Mouse (Mus musculus) heart, postnatal 4 days (tissue): ENCODE measurements at regions not wholly inside any gene's neighbourhood (a gene's known extent, or its start where the extent isn't known, plus 50 kb on each side); places are given as distances from the start of the nearest gene placed in this dataset.

Experiments used
- DNase-seq: peaks from one replicate; pipeline ENCODE4 v3.0.0; 2021

DNA sequence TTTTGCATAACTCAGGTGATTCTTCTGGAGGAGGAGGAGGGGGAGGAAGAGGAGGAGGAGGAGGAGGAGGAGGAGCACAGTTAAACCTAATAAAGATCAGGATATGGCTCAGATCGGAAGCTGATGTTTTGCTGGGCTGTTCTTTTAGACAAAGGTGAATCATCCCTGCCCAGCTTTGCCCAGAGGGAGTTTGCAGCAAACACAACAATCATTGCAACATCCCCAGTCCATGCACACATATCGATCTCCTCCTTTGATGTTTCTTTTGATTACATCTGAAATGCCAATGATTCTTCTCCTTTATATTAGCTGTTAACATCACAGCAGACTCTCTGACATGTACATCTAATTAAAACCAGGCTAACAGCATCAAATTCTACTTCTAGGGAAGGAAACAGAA, 156.9 kb downstream of the Dad1 start:
- DNase-seq: no peak

DNA sequence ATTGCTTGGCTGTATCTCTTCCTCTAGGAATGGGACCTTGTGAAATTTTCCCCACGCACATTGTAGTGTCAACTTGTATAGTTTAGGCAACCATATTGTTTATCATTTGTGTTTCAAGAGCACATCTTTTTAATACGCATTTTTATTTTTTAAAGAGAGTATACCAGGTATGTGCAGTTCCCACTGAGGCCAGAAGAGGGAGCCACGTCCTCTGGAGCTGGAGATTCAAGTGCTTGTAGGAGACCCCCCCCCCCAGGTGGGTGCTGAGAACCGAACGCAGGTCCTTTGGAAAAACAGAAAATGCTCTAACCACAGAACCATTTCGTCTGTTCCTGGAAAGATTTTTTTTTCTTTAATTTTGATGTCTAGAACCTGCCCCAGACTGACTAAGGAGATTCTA, 161.5 kb downstream of the Dad1 start:
- no peak for DNase-seq

DNA sequence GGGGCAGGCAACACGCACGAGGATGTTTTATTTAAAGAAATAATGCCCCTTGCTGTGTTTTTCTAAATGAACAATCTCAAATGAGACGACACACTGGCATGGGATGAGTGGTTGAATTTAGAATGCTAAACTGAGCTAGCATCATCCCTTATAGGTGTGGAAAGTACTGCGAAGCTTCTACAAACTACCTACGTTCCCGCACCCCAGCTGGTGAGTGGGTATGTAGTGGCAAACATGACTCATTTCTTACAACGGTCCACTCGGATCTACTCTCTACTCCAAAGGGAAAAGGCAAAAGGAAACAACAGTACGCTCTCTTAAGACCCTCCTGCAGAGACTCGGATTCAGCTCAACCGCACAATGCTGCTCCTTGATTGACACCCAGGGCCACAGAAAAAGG, 167.2 kb downstream of the Dad1 start:
- DNase-seq: no peak

DNA sequence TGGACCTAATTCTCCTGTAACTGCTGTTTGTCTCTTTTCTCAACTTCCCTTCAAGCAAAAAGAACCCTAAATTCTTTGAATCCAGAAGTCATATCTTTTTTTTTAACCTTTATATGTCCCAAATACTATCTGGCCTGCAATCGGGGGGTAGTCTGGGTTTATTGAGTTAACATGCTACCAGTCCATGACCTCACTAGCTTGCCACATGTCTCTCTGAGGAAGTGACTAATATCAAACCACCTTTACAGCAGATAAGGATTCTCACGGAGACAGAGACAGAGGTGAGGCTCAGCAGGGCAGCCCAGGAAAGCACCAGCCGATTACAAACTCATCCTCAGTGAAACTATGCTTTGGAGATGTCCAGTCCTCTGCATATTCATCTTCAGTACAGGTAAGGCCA, 179.2 kb downstream of the Dad1 start:
- DNase-seq: no peak

DNA sequence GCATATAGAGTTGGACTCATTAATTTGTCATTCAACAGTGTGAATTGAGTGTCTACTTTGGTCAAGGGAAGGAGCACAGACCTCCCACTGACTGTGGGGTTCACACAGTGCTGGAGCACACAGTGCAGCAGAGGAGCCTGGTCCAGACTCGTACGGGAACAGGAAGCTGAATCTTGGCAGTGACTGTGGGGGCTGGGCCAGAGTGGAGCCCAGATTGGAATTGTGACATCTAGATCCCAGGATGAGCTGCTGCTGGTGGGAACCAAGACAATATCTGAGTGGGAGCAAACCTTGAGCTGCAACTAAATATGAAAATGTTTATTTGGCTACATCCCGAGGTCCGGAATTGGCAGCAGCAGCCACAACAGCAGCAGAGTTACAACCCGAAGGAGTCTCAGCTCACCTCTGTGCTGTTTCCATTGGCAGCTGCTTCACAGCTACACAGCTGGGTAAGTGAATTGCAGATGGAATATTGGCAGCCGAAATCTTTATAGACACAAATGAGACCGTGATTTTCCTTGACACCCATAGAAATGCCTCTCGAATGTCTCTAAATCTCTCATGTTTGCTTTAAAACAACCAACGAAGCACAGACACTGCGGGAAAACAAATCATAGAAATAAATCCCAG, 181.5 kb downstream of the Dad1 start:
- DNase-seq: peak; percentile 23

DNA sequence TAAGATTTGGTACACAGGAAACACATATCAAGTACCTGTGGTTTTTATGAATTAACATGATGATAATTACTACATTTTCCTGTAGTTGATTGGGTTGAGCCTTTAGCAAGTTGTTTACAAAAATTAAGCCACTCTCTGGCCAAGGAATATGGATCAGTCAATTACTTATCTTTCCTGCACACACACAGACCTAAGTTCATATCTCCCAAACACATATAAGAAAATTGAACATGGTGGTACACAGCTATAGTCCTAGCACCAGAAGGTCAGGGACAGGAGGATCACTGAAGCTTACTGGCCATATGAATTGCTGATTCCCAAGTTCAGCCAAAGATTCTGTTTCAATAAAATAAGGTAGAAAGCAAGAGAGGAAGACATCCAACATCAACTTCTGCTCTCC, 183.7 kb downstream of the Dad1 start:
- no peak for DNase-seq

DNA sequence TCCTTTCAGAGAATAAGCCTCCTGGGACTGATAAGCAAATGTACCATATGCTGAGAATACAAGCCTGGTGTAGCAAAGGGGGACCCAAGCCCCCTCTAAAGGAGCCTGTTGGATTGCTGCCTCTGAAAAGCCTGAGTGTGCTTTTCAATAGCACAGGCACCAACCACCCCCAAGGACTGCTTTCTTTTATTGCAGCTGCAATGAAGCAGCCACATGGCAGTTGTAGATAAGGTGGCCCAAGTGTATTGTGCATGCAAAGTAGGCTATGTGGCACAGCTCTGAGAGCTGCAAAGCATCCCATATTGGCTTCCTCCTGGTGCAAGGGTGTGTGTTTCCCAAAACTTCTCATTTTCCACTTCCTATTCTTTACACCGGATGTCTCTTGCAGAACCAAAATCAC, 185.2 kb downstream of the Dad1 start:
- DNase-seq: no peak

DNA sequence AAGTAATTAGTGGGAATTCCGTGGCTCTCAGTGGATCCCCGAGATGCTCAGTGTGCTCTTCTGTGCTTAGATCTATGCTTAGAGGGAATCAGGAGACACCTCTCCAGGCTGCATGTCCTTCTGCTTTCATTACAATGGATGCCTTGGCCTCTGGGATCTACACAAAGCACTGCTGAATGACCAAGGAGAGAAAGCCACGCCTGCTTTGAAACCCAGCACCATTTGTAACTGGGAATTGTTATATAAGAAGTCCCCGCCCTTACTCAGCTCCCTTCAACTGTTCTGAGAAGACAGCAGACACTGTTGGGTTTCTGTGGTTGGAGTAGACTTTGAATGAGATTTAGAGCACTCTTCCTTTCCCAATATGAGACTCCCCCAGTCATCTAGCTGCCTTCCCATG, 188.4 kb downstream of the Dad1 start:
- DNase-seq: no peak

DNA sequence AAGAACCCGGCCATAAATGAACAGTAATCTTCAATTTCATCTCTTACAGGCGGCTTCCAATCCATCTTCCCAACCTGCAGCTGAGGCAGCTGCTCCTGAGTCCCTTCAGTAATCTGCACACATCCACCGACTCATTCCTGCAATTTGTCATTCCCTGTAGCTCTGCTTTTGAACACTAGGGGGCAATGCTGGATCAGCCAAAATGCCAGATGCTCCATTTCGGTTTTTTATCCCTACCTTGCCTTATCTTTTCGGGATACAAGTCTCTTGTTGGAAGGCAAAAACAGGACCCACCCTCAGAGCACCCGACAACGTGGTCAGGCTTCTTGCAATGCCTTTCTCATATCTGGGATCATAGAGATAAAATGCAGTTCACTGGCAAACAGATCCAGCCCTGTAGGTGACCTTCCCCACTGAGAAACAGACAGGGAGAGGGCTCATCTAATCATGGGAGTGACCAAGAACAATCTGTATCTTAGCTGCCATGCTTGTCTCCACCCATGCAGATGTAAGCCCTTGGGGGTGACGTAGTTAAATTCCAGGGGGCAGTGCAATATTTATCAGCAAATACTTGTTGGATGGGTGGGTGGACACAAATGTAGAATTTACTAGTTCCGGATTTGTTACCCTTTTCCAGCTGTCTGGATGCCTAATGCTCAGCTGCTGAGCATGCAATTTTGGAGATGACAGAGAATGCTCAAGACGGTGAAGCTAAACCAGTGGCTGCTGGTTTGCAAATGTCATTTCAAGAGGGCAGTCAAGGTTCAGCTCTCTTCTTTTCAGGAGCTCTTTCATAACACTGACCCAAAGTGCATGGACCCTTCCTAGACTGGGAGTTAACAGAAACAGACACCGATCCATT, 189.1 kb downstream of the Dad1 start:
- peak; percentile 79 for DNase-seq

DNA sequence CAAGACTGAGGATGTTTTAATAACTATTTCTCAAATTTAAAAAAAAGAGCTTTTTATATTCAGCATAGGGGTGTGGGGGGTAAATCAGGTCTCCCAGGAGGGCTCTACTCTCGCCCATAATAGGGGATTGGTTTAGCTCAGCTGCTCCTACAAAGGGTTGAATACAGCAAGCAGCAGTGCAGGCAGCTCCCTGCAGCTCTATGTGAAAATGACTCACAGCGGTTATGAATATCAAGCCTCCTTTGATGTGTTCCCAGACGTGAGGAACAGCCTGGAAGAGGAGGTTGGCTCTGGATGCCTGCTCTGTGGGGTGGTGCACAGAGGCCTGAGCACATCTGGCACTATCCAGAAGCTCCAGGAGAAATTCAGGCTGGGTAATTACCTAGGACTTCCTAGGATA, 192.3 kb downstream of the Dad1 start:
- no peak for DNase-seq

DNA sequence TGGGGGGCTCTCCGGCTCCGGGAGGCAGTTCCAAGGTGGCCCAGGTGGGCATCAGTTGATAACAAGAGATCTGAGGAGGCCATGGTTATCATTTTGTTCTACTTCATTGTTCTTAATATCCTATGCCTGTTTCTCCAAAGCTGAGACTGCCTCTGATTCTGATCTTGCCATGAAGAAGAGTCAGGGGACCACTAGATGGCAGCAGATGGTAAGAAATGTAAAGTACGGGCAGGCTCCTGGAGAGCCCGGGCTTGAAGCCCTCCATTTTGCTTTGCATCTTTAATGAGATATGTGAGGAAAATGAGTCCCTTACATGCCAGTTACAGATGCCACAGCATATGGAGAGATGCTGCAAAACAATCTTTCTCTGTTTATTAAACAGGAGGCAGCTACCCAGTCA, 194.1 kb downstream of the Dad1 start:
- DNase-seq: peak; percentile 83

DNA sequence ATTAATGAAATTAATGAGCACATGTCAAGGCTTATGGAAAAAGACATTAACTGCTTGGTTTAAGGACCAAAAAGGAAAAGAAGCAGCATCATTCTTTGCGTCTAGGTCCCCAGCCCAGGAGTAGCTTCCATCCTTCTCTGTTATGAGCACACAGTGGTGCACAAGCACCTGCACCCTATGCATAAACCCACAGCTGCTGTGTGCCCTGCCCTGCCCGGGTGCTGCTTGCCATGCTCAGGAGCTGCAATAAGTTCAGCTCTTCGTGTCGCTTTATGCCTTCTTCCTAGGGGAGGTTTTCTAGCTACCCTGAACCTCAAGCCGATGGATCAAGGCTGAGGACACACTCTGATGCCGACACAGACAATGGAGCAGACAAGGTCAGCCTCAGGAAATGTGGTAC, 194.8 kb downstream of the Dad1 start:
- no peak for DNase-seq

DNA sequence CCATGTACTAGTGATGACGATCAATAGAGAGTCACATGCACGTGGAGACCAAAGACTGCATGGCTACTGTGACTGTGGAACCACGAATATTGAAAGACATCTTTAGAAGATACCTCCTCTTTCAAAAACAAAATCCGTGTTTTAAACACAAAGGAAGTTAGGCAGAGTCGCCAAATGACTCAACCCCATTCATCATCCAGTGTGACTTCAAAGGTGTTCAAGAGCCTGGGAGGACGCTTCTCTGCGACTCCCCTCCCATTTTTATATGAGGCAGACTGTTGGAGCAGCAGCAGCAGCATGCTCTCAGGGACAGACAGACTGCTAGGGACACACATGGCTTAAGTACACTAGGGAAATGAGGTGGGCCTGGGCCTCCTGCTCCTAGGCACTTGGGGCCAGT, 197.2 kb downstream of the Dad1 start:
- no peak for DNase-seq

DNA sequence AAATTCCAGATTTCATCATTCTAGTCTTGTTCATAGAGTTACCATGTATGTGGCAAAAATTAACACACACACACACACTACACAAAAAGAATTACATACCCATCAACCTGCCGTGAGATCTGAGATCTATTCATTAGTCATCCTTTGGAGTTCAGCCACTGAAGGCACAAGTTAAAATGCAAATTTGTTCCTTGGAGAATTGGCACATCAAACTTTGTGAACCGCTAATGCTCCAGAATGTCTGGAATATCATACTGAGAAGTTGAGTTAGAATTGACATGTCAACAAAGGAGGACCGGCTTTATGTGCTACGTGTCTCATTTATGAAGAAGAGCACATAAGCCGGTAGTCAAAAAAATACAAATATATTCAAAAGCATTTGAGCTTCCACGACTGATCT, 198.5 kb downstream of the Dad1 start:
- DNase-seq: no peak

DNA sequence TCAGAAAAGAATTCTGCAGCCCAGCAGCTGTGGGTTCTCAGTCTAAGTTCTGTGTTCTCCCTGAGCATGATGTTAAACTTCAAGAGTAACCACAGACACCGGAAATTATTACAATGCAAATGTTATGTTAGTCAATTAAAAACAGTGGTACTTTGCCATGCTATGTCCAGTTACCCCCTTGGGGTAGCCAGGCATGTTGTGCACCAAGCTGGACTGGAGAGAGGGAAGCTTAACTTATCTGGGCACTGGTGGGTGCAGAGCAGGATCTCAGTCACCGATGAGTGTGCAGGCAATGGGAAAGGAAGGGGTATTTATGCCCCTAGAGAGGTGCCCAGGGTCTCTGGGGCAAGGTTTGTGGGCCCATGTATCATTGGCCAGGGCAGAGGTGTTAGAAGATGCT, 211.6 kb downstream of the Dad1 start:
- no peak for DNase-seq

DNA sequence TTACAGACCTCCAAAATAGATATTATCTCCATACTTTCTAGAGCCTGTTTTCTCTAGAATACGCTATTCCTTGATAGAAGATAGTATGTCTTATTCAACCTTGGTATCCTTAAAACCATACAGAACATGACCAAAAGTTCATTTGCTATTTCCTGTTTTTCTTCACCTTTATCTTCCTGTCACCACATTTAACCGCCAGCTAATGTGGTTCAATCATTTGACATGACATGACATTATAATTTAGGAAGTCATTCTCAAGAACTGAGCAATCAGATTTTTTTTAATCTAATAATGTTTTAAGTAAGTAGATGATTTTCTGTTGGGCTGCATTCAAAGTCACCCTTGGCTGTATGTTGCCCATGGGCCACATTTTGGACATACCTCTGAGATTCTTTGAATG, 213.3 kb downstream of the Dad1 start:
- no peak for DNase-seq

DNA sequence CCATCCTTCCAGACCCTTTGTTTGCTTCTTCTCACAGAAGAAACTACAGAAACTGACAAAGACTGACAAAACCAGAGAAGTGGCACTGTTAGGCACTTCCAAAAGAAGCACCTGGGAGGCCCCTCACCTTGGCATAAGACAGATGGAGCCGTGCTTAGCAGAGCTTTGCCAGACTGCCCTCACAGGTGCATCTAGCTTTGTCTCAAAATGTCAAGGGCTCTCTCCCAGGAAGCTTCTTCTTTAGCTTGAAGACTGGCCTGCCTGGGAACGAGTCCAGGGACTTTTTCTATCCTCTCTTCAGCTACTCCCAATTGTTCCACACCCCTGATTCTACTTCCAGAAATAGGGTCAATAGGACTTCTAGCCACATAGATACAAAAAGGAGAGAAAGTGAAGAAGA, 219.4 kb downstream of the Dad1 start:
- DNase-seq: no peak

DNA sequence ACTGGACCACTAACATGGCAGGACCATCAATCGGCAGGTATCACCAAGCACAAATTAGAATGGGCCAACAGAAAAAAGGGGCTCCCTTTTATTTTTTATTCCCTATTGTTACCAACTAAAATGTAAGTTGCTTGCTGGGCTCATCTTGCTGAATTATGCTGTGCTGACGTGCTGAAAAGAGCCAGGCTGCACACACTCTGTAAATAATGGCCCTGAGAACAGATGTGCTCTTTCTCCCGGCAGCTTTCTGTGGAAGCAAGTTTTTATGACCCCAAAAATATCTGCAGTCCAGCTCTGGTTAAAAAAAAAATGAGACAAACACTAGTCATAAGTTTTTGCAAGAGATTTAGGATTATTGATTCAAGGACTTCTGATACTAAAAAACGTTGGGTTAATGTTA, 230.4 kb downstream of the Dad1 start:
- DNase-seq: no peak

DNA sequence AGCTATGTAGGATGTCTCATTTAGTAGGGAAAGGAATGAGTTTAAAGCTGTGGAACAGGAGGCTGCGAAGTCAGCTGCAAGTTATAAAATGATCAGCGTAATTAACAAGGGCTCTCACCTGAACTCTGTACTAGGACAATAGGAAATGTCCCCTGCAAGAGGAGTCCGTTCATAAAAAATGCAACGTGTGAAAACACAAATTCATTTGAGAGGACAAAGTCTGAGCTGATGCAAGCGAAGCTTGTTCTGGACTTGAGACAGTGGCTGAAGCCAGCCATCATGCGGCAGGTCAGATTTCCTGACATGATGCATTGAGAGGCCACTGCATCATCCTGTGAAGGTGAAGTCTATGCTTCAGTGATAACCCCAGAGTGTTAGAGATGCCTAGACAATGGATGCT, 232.5 kb downstream of the Dad1 start:
- no peak for DNase-seq

DNA sequence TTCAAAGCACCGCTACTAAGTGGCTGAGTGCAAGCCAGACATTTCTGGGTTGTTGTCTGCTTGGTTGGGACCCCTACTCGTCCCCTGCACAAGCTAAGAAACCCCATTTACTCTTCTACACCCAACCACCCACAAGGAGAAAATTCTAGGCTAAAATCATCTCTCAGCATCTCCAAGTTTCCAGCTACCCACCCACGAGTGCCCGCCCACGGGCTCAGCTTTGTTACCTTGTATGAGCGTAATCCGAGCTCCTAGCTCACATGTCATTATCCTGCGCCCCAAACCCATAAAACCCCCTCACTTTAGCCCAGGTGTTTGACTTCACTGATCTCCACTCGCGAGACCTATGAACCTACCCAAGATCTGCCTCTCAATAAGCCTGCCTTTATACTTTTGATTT, 239.3 kb downstream of the Dad1 start:
- no peak for DNase-seq

DNA sequence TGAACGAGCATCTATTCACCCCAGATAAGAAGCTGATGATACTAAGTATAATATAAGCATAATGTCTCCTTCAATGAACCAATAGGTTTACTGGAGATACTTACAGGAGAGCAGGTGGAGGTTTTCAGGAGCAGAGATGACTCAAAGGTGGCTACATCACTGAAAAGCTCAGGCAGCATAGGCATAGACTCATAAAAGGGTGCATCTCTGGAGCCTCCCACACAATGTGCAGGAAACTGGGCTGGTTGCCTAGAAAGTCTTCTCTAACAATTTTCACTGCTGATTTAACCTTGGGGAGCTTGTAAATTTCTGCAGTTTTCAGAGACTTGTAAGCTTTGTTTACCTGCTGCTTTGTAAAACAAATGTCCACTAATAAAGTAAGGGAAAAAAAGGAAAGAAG, 251.8 kb downstream of the Dad1 start:
- no peak for DNase-seq

DNA sequence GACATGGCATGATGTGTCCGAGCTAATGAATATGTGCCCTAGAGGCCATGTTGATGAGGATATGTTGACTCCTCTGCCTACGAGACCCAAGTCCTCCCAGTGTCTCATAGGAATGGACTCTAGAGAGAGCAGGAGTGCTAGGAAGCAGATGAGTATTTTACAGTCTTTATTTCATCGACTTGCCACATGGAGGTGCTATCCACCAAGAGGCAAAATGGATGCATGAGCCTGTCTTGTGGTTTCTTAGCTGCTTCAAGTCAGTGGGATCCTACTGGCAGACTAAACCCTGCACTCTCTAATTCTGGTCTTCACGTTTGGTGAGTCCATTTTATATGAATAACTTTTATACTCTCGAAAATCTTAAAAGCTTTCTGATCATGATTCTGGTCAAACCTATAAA, 253.4 kb downstream of the Dad1 start:
- no peak for DNase-seq

DNA sequence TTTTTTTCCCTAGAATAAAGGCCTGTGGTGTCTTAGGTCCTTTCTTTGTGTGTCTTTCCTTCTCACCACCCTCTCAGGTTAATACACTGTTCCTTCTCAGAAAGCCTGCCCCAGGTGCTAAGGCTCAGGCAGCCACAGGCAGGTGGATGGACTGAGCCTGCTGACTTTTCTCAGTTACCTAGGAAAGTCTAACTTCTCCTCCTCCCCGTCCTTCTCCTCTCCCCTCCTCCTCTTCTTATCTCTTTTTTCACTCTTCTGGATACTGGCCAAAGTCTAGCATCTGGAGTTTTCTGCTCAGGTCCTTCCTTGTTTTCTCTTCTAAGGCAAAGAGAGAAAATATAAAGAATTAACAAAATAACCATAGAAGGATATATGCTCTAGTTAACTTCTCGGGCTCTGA, 260.5 kb downstream of the Dad1 start:
- DNase-seq: no peak

DNA sequence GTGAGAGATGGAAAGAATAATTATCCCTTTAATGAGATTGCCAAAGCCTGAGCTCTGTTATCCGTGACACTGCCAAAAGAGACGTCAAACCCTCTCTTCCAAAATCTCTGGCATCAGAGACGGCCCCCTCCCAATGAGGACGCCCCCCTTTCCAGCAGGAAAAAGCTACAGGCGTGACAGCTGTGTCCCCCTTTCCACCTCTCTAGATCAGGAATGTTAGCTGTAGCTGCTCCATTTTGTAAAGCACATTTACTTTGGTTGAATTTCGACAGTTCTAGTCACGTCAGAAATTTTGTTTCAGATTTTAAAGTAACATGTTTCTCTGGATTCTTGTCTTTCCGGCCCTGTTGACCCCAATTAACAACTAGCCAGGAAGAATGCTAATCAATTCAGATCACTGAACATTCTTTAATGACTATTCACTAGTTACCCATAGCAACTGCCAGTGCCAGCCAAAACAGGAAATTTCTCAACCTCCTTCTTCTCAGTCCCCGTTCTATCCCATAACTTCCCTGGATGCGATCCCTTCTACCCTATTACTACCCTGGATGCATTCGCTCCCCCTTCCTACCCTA, 261.1 kb downstream of the Dad1 start:
- no peak for DNase-seq
